Mouse (Mus musculus) testis, adult 2 months (tissue): ENCODE data around the gene Clec4g.

Experiments
- CTCF ChIP-seq: fragments of 200-500 bp; IDR thresholded peaks from 2 replicates; pipeline ENCODE4 v1.5.1; 2012; ENCODE audit warnings: low read depth, mild to moderate bottlenecking, inconsistent platforms, low read length, moderate library complexity; ENCODE audit not compliant: control insufficient read depth, insufficient read depth, insufficient replicate concordance
- POLR2A ChIP-seq: fragments of 200-500 bp; IDR thresholded peaks from 2 replicates; pipeline ENCODE4 v1.6.1; 2012; ENCODE audit warnings: low read depth, mild to moderate bottlenecking, inconsistent platforms, low read length, moderate library complexity; ENCODE audit not compliant: control insufficient read depth

DNA sequence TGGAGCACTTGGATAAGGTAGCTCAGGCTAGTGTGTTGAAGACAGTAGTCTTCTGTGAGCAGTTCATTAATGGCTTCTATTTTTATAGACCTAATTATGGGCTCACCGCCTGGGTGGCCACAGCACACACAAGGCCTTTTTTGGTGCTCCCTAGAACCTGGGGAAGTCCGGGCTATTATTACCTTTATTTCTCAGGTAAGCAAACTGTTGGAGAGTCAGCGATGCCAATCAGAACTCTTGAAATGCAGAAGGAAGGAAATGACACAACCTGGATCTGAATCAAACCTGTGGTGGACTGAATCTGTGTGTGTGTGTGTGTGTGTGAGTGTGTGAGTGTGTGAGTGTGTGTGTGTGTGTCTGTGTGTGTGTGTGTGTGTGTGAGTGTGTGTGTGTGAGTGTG is 26.3 kb downstream of the Clec4g start, which contains the start of gene Fcer2a:
- TF ChIP-seq POLR2A = no peak
- no peak for TF ChIP-seq CTCF
